Mouse (Mus musculus): ENCODE data around the gene Ube2e1.
"Not testable (repeated sequence)": the region's sequence is repeated elsewhere in the genome, so short reads cannot be mapped to it uniquely, and the experiment has no call there.

The Ube2e1 gene

GRCm38 (mm10) chr14:18240132-18240531, 91.5 kb downstream of the Ube2e1 start:
- peak; percentile 69 for DNase-seq

DNA sequence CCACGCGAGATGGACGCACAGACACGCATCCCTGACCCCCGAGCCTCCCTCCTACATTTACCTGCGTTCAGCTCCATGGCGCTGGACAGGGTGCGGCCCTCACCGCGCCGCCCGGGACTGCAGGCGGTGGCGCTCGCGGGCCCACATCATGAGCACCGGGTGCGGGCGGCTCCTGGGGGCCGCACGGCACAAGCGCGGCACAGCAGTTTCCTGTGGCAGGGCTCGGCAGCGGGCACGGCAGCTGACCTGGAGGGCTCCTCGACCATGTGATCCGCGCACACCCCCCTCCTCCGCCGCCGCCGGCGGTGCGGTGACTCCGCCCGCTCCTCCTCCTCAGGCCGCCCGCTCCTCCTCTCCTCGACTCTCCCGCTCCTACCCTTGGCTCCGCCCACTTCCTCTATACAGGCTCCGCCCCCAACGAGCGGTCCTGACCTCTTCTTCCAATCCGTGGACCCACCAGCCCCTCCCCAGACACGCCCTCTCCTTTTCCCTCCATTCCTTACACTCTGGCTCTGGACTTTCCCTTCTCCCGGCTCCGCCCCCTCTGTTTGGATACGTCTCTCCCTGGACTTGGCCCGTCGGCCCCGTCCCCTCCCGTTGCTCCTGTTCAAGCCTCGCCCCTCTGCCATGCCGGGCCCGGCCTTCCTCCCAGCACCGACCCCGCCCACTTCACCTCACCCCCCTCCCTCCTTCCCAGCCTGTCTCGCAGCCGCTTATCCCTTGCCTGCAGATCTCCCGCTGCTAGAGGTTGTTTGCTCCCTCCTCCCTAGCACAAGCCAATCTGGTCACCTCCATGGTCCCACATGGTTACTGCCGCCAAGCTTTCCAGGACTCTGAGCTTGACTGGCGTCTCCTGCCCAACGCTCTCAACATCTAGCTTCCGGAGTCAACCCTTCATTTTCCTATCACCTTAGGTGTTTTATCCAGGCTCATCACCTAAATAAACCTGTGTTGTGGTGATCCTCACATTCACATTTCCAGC, 92.6 kb downstream of the Ube2e1 start, which contains the start of gene Nr1d2:
Gene Nr1d2, minus strand, starts transcription at position 378 of the 982 bp plus-strand sequence.
- DNase-seq: peak; percentile 100

GRCm38 (mm10) chr14:18238131-18238749, 93.4 kb downstream of the Ube2e1 start:
- DNase-seq: peak; percentile 99

DNA sequence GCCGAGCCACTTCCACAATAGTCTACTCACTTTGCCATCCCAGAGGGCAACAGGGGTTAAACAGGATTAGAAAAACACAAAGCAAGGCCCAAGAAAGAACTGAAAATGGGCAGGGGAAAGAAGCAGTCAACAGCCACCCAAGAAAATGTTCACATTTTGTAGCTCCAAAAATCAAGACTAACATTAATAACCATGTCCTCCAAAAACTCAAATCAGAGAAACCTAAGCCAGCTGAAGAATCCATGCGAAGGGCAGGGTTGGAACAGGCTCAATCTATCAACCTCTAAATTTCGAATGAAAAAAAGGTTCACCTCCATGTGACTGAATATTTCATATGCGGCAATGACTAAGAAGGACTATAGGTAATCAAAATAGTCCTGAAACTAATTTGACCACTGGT, 94.3 kb downstream of the Ube2e1 start:
- no peak for DNase-seq

DNA sequence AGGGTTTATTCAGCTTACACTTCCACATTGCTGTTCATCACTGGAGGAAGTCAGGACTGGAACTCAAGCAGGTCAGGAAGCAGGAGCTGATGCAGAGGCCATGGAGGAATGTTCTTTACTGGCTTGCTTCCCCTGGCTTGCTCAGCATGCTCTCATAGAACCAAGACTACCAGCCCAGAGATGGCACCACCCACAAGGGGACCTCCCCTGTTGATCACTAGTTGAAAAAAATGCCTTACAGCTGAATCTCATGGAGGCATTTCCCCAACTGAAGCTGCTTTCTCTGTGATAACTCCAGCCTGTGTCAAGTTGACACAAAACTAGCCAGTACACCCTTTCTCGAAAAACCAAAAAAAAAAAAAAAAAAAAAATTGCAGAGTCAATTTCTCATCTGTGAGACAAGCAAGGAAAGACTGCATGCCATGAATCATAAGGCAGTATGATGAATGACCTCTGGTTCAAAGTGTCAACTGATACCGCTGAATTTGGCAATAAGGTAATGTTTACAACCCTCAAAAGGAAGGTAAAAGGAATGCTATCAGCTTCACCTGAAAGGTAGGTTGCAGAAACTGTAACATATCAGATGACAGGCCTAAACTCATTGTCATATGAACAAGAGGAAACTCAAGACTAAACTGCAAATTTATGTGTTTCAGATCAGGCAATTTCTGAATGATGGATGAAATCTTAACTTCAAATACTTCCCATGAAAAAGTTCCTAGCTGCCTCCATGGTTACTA, 95.0 kb downstream of the Ube2e1 start:
- not testable (repeated sequence) for DNase-seq

GRCm38 (mm10) chr14:18233981-18234960, 97.4 kb downstream of the Ube2e1 start:
- DNase-seq: no peak

DNA sequence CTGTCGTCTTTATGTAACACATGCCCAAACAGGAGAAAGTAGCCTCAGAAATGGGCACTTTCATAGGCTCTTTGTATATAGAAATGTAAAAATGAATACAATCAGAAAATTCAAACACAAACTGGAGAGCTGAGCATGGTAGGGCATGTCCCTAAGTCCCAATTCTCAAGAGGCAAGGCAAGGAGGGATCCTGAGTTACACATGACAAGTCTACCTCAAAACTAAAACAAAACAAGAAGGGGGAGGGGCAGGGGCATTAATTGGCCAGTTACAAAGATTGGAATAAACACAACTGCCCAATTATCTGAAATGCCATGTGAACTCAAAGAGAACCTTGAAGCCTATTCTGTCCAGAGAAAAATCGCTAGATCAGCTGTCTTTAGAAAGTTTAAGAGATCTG, 98.6 kb downstream of the Ube2e1 start:
- DNase-seq: peak; percentile 40

Measured in cerebellum, adult 9-10 months (tissue).